Mouse (Mus musculus): Measurements from ENCODE around the gene Mecr. TPM values are rescaled to one million over a fixed set of nuclear protein-coding genes. Genes with fewer than 3 reads are reported as not detected.

Mecr gene
- total RNA-seq, 2 experiments from 2014 or later: 28.9 to 31.7 TPM

Other genes starting within 250 kb of the Mecr start
- gene Ptpru, start 5.2 kb upstream of the Mecr start, total RNA-seq (2021): 10 to 100 TPM; 33.2 to 47.6 TPM
- gene Srsf4, start 30.1 kb downstream of the Mecr start, total RNA-seq (2021): 10 to 100 TPM; 67.1 to 68.0 TPM
- gene Tmem200b, start 78.3 kb downstream of the Mecr start, total RNA-seq (2021): 10 to 100 TPM in 1 of 2 experiments, 1 to 10 TPM in 1; 8.4 to 13.5 TPM
- not detected for gene Gm10300, start 231.2 kb downstream of the Mecr start, total RNA-seq (2021)
- gene Epb41, start 231.9 kb downstream of the Mecr start, total RNA-seq (2021): 10 to 100 TPM; 39.0 TPM

All from left cerebral cortex, adult 18-20 months (tissue).